Mouse (Mus musculus): Measurements from ENCODE around the gene Olfr1033. TPM values are rescaled to one million over a fixed set of nuclear protein-coding genes. Genes with fewer than 3 reads are reported as not detected.
"Not testable (repeated sequence)": the region's sequence is repeated elsewhere in the genome, so short reads cannot be mapped to it uniquely, and the experiment has no call there.

Olfr1033 gene
- 0.11 and 0.16 TPM in 2 replicates for polyA plus RNA-seq (2012; rRNA removed)

- DNase-seq (ENCODE audit: extremely low spot score in 1 of 2, low spot score in 1 of 2): not testable (repeated sequence)
Observed at GRCm38 (mm10) chr2:86020406-86020805, at the start of gene Olfr1033. Gene Olfr1033, plus strand, starts transcription at chr2:86020633.

- DNase-seq (ENCODE audit: extremely low spot score in 1 of 2, low spot score in 1 of 2): no peak
Observed at GRCm38 (mm10) chr2:85973595-85973994, 46.8 kb upstream of the Olfr1033 start, which contains the start of gene Olfr1029. Gene Olfr1029, plus strand, starts transcription at chr2:85973895.

DNA sequence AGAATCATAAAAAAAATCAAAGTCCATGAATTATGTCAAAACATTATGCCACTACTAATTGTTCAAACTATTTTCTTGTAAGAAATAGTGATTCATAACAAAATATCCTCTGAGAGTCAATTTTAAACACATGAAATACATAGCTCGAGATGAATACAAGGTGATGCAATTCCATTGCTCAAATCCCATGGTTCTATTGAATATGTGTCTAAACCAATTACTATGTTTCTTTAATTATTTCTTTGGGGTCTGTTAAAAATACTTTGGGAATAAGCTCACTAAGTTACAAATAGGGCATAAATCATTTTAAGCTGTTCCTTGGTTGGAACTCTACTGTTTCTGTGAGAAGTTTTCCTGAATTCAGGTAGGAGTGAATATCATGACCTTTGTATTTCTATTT lies 41.5 kb upstream of the Olfr1033 start, which contains the start of gene Olfr1030:
Gene Olfr1030, plus strand, starts transcription at position 301 of the 400 bp plus-strand sequence.
- no peak for DNase-seq (ENCODE audit: extremely low spot score in 1 of 2, low spot score in 1 of 2)

DNA sequence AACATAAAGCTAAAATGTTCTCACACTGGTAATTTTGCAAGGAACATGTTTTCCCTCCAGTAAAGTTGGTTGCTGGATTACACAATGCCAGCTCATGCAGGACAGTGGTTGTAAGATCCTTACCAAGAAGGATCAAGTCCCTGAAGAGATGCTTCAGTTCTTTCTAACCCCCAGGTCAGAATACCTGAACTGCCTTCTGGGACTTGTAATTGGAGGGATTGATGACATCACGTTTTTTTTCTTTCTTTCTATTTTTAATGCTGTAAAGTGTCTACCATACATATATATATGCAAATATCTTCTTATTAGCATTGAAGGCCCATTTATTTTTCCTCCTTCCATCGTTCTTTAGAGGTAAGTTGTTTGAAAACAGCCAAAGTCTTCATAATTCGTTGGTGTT lies 30.4 kb upstream of the Olfr1033 start, which contains the start of gene Olfr1031:
Gene Olfr1031, plus strand, starts transcription at position 301 of the 400 bp plus-strand sequence.
- no peak for DNase-seq (ENCODE audit: extremely low spot score in 1 of 2, low spot score in 1 of 2)

DNA sequence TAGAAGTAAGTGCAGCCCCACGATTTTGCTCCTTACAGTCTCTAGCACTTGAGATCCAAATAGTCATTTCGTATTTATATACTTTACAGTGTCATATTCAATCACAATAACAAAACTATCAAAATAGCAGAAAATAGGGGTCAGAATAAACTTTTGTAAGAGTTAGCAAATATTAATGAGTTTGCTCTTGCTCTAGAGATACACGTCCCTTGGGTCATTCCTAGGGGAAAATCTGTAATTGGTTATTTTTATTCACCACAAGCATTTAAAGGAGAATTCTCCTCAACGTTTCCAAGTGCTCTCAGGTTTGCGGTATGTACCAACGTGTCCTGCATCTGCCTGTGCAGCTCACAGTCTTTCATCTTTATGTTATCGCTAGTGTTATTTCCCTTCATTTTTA lies 15.2 kb upstream of the Olfr1033 start, which contains the start of gene Olfr1032:
Gene Olfr1032, plus strand, starts transcription at position 301 of the 400 bp plus-strand sequence.
- DNase-seq (ENCODE audit: extremely low spot score in 1 of 2, low spot score in 1 of 2): no peak

GRCm38 (mm10) chr2:86021518-86021917 lies 1.1 kb downstream of the Olfr1033 start:
- DNase-seq (ENCODE audit: extremely low spot score in 1 of 2, low spot score in 1 of 2): not testable (repeated sequence)

DNA sequence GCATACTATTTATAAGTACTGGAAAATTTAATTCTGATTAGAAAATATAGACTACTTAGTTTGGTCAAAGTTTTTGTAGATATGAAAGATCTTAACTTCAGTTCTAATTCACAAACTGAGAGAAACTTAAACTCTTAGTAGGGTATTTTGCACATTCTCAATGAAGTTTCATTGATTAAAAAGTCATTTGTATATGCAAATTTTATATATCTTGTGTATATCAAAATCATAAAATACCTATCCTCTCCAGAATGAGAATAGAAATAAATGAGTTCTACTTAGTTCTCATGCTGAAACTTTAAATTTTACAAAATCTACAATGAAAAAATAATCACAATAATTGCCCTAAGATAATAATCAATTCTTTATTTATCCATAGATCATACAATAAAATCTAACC lies 25.1 kb downstream of the Olfr1033 start, which contains the start of gene Olfr1034:
Gene Olfr1034, plus strand, starts transcription at position 301 of the 400 bp plus-strand sequence.
- no peak for DNase-seq (ENCODE audit: extremely low spot score in 1 of 2, low spot score in 1 of 2)

- DNase-seq (ENCODE audit: extremely low spot score in 1 of 2, low spot score in 1 of 2): not testable (repeated sequence)
Observed at GRCm38 (mm10) chr2:86050777-86051176, 30.3 kb downstream of the Olfr1033 start.

GRCm38 (mm10) chr2:86063766-86064165 lies 43.3 kb downstream of the Olfr1033 start:
- not testable (repeated sequence) for DNase-seq (ENCODE audit: extremely low spot score in 1 of 2, low spot score in 1 of 2)

DNA sequence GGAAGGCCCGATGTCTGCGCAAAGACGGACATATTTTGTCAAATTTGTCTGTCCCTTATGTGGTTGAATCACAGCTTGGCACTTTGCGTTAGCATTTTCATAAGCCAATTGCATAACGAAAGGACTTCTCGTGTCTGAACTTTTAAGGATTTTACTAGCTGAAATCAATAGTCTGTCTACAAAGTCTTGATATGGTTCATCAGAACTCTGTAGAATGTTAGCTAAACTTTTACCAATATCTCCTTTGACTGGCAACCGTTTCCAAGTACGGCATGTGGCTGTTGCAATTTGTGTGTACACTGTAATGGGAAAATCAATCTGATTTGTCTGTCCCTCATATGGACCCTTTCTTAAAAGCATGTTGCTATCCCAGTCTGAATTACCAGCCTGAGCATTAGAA lies 49.8 kb downstream of the Olfr1033 start:
- no peak for DNase-seq (ENCODE audit: extremely low spot score in 1 of 2, low spot score in 1 of 2)

DNA sequence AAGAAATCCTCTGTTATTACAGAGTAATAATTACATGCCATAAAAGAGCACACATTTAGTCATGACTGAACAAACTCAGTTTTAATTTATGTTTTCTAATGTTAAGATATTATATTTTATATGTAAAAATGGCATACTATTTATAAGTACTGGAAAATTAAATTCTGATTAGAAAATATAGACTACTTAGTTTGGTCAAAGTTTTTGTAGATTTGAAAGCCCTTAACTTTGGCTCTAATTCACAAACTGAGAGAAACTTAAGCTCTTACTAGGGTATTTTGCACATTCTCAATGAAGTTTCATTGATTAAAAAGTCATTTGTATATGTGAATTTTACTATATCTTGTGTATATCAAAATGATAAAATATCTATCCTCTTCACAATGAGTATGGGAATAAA lies 53.3 kb downstream of the Olfr1033 start, which contains the start of gene Olfr1036:
Gene Olfr1036, plus strand, starts transcription at position 301 of the 400 bp plus-strand sequence.
- DNase-seq (ENCODE audit: extremely low spot score in 1 of 2, low spot score in 1 of 2): not testable (repeated sequence)

DNA sequence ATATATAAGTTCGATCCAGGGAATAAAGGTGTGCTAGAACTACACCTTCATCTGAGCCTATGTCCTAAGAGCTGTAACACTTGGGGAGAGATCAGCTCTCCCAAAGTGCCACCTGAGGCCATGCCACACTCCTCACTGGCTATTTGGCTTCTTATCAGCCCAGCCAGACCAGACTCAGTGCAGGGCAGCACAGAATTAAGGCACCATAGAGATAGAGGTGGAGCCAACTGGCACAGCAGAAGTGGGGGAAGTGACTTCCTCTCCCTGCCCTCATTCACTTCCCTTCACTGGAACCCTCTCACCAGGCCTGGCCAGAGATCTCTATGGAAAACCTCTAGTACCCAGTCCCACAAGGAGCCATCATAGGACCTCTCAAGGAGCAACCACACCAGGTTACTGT lies 60.0 kb downstream of the Olfr1033 start:
- DNase-seq (ENCODE audit: extremely low spot score in 1 of 2, low spot score in 1 of 2): not testable (repeated sequence)

DNA sequence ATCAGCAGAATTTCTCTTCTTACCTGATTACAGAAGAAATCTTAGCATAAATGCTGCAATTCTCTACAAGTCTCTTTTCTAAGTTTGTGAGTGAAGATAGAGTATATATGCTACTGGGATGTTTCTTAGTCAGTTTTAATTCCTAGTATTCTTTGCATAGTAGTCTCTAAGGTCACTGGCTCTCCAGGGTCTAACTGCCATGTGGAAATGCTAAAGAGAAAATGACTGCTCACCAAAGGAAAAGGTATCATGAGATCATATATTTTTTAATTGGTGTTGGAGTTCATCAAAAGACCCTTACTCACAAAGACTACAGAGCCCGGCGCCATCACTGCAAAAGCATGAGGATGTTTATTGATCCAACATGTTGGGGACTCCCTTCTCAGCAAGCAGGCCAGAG lies 66.9 kb downstream of the Olfr1033 start, which contains the start of gene Olfr1037:
Gene Olfr1037, minus strand, starts transcription at position 101 of the 400 bp plus-strand sequence.
- DNase-seq (ENCODE audit: extremely low spot score in 1 of 2, low spot score in 1 of 2): no peak

Other genes starting within 250 kb of the Olfr1033 start
- not detected in 2 replicates for gene Olfr1014, start 247.9 kb upstream of the Olfr1033 start, polyA plus RNA-seq (2012; rRNA removed)
- gene Olfr1015, start 238.6 kb upstream of the Olfr1033 start, polyA plus RNA-seq (2012; rRNA removed): not detected in 2 replicates
- gene Olfr1016, start 218.1 kb upstream of the Olfr1033 start, polyA plus RNA-seq (2012; rRNA removed): not detected in 2 replicates
- 0.27 TPM in 1 of 2 replicates, not detected in the other for gene Olfr1018, start 202.2 kb upstream of the Olfr1033 start, polyA plus RNA-seq (2012; rRNA removed)
- 0.06 TPM in 1 of 2 replicates, not detected in the other for gene Olfr1019, start 175.2 kb upstream of the Olfr1033 start, polyA plus RNA-seq (2012; rRNA removed)
- not detected in 2 replicates for gene Olfr1020, start 173.6 kb upstream of the Olfr1033 start, polyA plus RNA-seq (2012; rRNA removed)
- not detected in 2 replicates for gene Olfr1022, start 152.0 kb upstream of the Olfr1033 start, polyA plus RNA-seq (2012; rRNA removed)
- gene Olfr1023, start 135.0 kb upstream of the Olfr1033 start, polyA plus RNA-seq (2012; rRNA removed): not detected in 2 replicates
- gene Olfr1024, start 115.6 kb upstream of the Olfr1033 start, polyA plus RNA-seq (2012; rRNA removed): not detected in 2 replicates
- not detected in 2 replicates for gene Olfr1025-ps1, start 105.4 kb upstream of the Olfr1033 start, polyA plus RNA-seq (2012; rRNA removed)
- gene Olfr1026, start 99.1 kb upstream of the Olfr1033 start, polyA plus RNA-seq (2012; rRNA removed): not detected in 2 replicates
- not detected in 2 replicates for gene Olfr1028, start 70.2 kb upstream of the Olfr1033 start, polyA plus RNA-seq (2012; rRNA removed)
- 0.08 and 0.11 TPM in 2 replicates for gene Olfr1029, start 46.7 kb upstream of the Olfr1033 start, polyA plus RNA-seq (2012; rRNA removed)
- gene Olfr1030, start 41.4 kb upstream of the Olfr1033 start, polyA plus RNA-seq (2012; rRNA removed): 0.04 TPM in 1 of 2 replicates, not detected in the other
- gene Olfr1031, start 30.3 kb upstream of the Olfr1033 start, polyA plus RNA-seq (2012; rRNA removed): not detected in 2 replicates
- not detected in 2 replicates for gene Olfr1032, start 15.1 kb upstream of the Olfr1033 start, polyA plus RNA-seq (2012; rRNA removed)
- 0.02 TPM in 1 of 2 replicates, not detected in the other for gene Olfr1034, start 25.2 kb downstream of the Olfr1033 start, polyA plus RNA-seq (2012; rRNA removed)
- not detected in 2 replicates for gene Olfr1036, start 53.4 kb downstream of the Olfr1033 start, polyA plus RNA-seq (2012; rRNA removed)
- gene Olfr1037, start 66.8 kb downstream of the Olfr1033 start, polyA plus RNA-seq (2012; rRNA removed): not detected in 2 replicates
- not detected in 2 replicates for gene Olfr1039, start 115.3 kb downstream of the Olfr1033 start, polyA plus RNA-seq (2012; rRNA removed)
- gene Olfr1040, start 126.1 kb downstream of the Olfr1033 start, polyA plus RNA-seq (2012; rRNA removed): not detected in 2 replicates
- not detected in 2 replicates for gene Olfr1042, start 141.2 kb downstream of the Olfr1033 start, polyA plus RNA-seq (2012; rRNA removed)
- not detected in 2 replicates for gene Olfr1043, start 146.9 kb downstream of the Olfr1033 start, polyA plus RNA-seq (2012; rRNA removed)
- gene Olfr1044, start 157.2 kb downstream of the Olfr1033 start, polyA plus RNA-seq (2012; rRNA removed): not detected in 2 replicates
- 0.10 TPM in 1 of 2 replicates, not detected in the other for gene Olfr52, start 165.1 kb downstream of the Olfr1033 start, polyA plus RNA-seq (2012; rRNA removed)
- gene Olfr1045, start 182.4 kb downstream of the Olfr1033 start, polyA plus RNA-seq (2012; rRNA removed): 0.04 and 0.12 TPM in 2 replicates
- not detected in 2 replicates for gene Olfr1046, start 198.7 kb downstream of the Olfr1033 start, polyA plus RNA-seq (2012; rRNA removed)
- gene Olfr1047, start 210.8 kb downstream of the Olfr1033 start, polyA plus RNA-seq (2012; rRNA removed): not detected in 2 replicates
- gene Olfr1048, start 219.7 kb downstream of the Olfr1033 start, polyA plus RNA-seq (2012; rRNA removed): 0.02 TPM in 1 of 2 replicates, not detected in the other
- not detected in 2 replicates for gene Olfr1049, start 237.7 kb downstream of the Olfr1033 start, polyA plus RNA-seq (2012; rRNA removed)